Mouse (Mus musculus) skeletal muscle tissue, adult 2 months (tissue): ENCODE results near the gene Jarid2.

Source experiments
- DNase-seq: peaks from one replicate; pipeline ENCODE4 v3.0.0-alpha.2; 2012; ENCODE audit warnings: low read depth, low spot score

The Jarid2 gene

GRCm38 (mm10) chr13:44833353-44833752, 104.1 kb downstream of the Jarid2 start:
- peak; percentile 47 for DNase-seq

GRCm38 (mm10) chr13:44837445-44837844, 108.2 kb downstream of the Jarid2 start:
- no peak for DNase-seq

GRCm38 (mm10) chr13:44839866-44840835, 110.9 kb downstream of the Jarid2 start:
- DNase-seq: peak; percentile 58

GRCm38 (mm10) chr13:44851426-44851825, 122.2 kb downstream of the Jarid2 start:
- DNase-seq: no peak

GRCm38 (mm10) chr13:44852024-44852423, 122.8 kb downstream of the Jarid2 start:
- DNase-seq: no peak

- DNase-seq: no peak
Measured at GRCm38 (mm10) chr13:44865566-44865965, 136.3 kb downstream of the Jarid2 start.

- DNase-seq: no peak
Measured at GRCm38 (mm10) chr13:44868037-44868650, 138.9 kb downstream of the Jarid2 start.

GRCm38 (mm10) chr13:44869418-44870119, 140.3 kb downstream of the Jarid2 start:
- DNase-seq: peak; percentile 99

GRCm38 (mm10) chr13:44876799-44877198, 147.5 kb downstream of the Jarid2 start:
- no peak for DNase-seq

- no peak for DNase-seq
Measured at GRCm38 (mm10) chr13:44881001-44881400, 151.7 kb downstream of the Jarid2 start.

- DNase-seq: no peak
Measured at GRCm38 (mm10) chr13:44886221-44886620, 156.9 kb downstream of the Jarid2 start.

- no peak for DNase-seq
Measured at GRCm38 (mm10) chr13:44890612-44891011, 161.3 kb downstream of the Jarid2 start.

- DNase-seq: no peak
Measured at GRCm38 (mm10) chr13:44891813-44892730, 162.8 kb downstream of the Jarid2 start.

GRCm38 (mm10) chr13:44896211-44896610, 166.9 kb downstream of the Jarid2 start:
- no peak for DNase-seq

- no peak for DNase-seq
Measured at GRCm38 (mm10) chr13:44902299-44902698, 173.0 kb downstream of the Jarid2 start.

GRCm38 (mm10) chr13:44903416-44903815, 174.1 kb downstream of the Jarid2 start:
- DNase-seq: no peak

GRCm38 (mm10) chr13:44904271-44904670, 175.0 kb downstream of the Jarid2 start:
- DNase-seq: no peak

- DNase-seq: no peak
Measured at GRCm38 (mm10) chr13:44906141-44906540, 176.9 kb downstream of the Jarid2 start.

GRCm38 (mm10) chr13:44907702-44908101, 178.4 kb downstream of the Jarid2 start:
- DNase-seq: peak; percentile 94

GRCm38 (mm10) chr13:44908790-44909189, 179.5 kb downstream of the Jarid2 start:
- no peak for DNase-seq

GRCm38 (mm10) chr13:44912851-44913250, 183.6 kb downstream of the Jarid2 start:
- DNase-seq: peak; percentile 63
